Mouse (Mus musculus) ES-Bruce4 (cell line): Measurements from ENCODE around the gene Adamts20. TPM values are rescaled to one million over a fixed set of nuclear protein-coding genes. Genes with fewer than 3 reads are reported as not detected.

Experiments
- H3K27ac ChIP-seq: 2 replicates; pipeline ENCODE4 v1.5.1; 2012; ENCODE audit warnings: low read length, inconsistent platforms; ENCODE audit not compliant: insufficient read depth
- H3K27me3 ChIP-seq: 2 replicates; pipeline ENCODE4 v1.6.1; 2012; ENCODE audit warnings: mild to moderate bottlenecking, low read length, inconsistent platforms; ENCODE audit not compliant: control insufficient read depth, poor library complexity, insufficient read depth, severe bottlenecking
- H3K36me3 ChIP-seq: 2 replicates; pipeline ENCODE4 v1.6.1; 2012; ENCODE audit warnings: inconsistent platforms, mild to moderate bottlenecking, low read length, moderate library complexity; ENCODE audit not compliant: control insufficient read depth, poor library complexity, insufficient read depth, severe bottlenecking
- H3K4me1 ChIP-seq: one replicate; pipeline ENCODE4 v1.8.1; 2011; ENCODE audit warnings: low read length; ENCODE audit not compliant: control insufficient read depth, insufficient read depth
- H3K4me3 ChIP-seq: 2 replicates; pipeline ENCODE4 v1.5.1; 2011; ENCODE audit warnings: low read depth, mild to moderate bottlenecking, low read length
- H3K9ac ChIP-seq: 2 replicates; pipeline ENCODE4 v1.6.1; 2012; ENCODE audit warnings: low read depth, mild to moderate bottlenecking, inconsistent platforms; ENCODE audit not compliant: poor library complexity, severe bottlenecking
- H3K9me3 ChIP-seq: replicated peaks from 2 replicates; pipeline ENCODE4 v1.6.1; 2012; ENCODE audit warnings: mild to moderate bottlenecking, low read length, inconsistent platforms; ENCODE audit not compliant: control insufficient read depth, poor library complexity, insufficient read depth, severe bottlenecking
- CTCF ChIP-seq: IDR thresholded peaks from one replicate; pipeline ENCODE4 v1.8.1; 2011; ENCODE audit warnings: low read depth, low read length
- EP300 ChIP-seq: IDR thresholded peaks from 2 replicates; pipeline ENCODE4 v1.6.1; 2011; ENCODE audit warnings: low read depth, low read length; ENCODE audit not compliant: insufficient read depth
- POLR2A ChIP-seq: IDR thresholded peaks from one replicate; pipeline ENCODE4 v1.8.1; 2011; ENCODE audit warnings: low read length; ENCODE audit not compliant: insufficient read depth
- polyA plus RNA-seq: library from polyadenylated mRNA; stranded (reverse); fragments of >200 nt; gene quantifications from 2 replicates; pipeline ENCODE4 v1.2.4, GENCODE M21; 2011; ENCODE audit warnings: low read depth; ENCODE audit not compliant: missing spikeins, insufficient read depth, insufficient read length

Gene Adamts20
- polyA plus RNA-seq, 1 experiment = 0.42 TPM

DNA sequence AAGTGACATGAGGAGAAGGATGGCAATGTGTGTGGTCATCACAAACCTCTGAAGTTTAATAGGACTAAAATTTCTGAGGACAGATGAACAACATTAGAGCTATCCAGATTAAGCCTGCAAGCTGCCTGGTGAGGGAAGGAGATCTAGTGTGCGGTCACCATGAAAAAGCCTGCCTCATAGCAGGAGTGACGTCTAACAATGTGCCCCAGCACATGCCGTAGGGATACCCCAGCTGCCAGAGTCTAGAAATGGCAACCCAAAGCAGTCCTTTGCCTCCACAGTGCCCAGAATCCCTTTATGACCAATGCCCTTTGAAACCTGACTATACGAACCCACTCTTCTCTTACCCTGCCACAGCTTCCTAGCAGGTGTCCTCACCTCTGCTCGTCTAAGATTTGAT, 46.8 kb downstream of the Adamts20 start:
- no peaks in the 10 kb centered on the region for H3K36me3 ChIP-seq
- TF ChIP-seq EP300 (no peak), CTCF (no peak), POLR2A (no peak)
- no peaks in the 10 kb centered on the region for H3K4me1 ChIP-seq

DNA sequence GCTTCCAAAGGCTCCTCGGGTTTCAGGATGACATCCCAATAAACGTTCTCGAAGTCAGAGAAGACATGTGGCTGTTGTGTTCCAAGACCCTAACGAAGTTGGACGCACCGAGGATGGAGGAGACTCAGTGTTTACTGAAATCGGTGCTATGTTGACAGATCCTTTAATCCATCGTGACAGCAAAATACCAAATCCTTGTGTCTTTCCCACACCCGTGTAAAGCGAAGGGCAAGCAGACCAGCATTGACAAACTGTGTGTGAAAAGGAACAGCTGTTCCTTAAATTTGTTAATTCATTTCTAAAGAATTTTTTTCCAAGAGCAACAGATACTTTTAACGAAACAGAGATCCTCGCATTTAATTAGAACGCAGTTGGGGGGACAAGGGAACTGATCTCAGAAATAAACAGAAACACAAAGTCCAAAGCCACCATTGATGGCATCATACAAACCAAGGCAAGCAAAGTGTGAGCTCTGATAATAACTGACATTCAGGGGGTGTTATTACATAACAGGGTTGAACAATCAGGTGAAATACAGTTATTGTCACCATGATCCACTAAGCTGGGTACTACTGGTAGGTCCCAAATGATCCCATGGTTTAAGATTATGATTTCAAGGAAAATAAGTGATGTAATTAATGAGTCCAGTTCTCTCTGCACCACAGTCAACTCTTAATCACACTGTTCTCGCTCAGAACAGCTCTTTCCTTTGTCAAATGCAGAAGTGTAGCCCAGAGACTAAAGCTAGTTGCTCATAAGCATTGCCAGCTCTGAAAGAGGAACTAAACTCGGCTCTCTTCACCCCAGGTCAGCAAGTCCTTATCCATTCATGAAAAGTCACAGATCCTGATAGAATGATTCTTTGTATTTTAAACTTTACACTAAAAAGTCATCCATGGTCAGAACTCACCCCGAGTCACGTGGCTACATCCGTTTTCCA, 47.7 kb downstream of the Adamts20 start:
- no peaks in the 10 kb centered on the region for H3K4me1 ChIP-seq
- no peak overlapping the region for H3K9ac ChIP-seq
- no peak overlapping the region for H3K4me3 ChIP-seq
- TF ChIP-seq EP300 = no peak
- no peak for TF ChIP-seq POLR2A
- no peak for TF ChIP-seq CTCF
- H3K36me3 ChIP-seq = no peaks in the 10 kb centered on the region
- H3K9me3 ChIP-seq = no peaks in the 10 kb centered on the region
- H3K27ac ChIP-seq = no peak overlapping the region
- no peaks in the 10 kb centered on the region; the same call in 1 of the 2 replicates for H3K27me3 ChIP-seq

More for the DNA sequence above, 46.8 kb downstream of the Adamts20 start:
- H3K4me3 ChIP-seq = no peak overlapping the region
- H3K9me3 ChIP-seq = no peaks in the 10 kb centered on the region
- H3K27ac ChIP-seq = no peak overlapping the region
- no peak overlapping the region for H3K9ac ChIP-seq
- H3K27me3 ChIP-seq = no peaks in the 10 kb centered on the region; the same call in 1 of the 2 replicates

- no peaks in the 10 kb centered on the region for H3K9me3 ChIP-seq
- H3K4me1 ChIP-seq = no peaks in the 10 kb centered on the region
- no peaks in the 10 kb centered on the region for H3K36me3 ChIP-seq
- H3K27ac ChIP-seq = no peak overlapping the region
- TF ChIP-seq EP300 = no peak
- no peak for TF ChIP-seq POLR2A
- TF ChIP-seq CTCF = no peak
- H3K4me3 ChIP-seq = no peak overlapping the region
- no peaks in the 10 kb centered on the region for H3K27me3 ChIP-seq
- no peak overlapping the region for H3K9ac ChIP-seq
Observed at GRCm38 (mm10) chr15:94409832-94410231, 55.4 kb downstream of the Adamts20 start.

DNA sequence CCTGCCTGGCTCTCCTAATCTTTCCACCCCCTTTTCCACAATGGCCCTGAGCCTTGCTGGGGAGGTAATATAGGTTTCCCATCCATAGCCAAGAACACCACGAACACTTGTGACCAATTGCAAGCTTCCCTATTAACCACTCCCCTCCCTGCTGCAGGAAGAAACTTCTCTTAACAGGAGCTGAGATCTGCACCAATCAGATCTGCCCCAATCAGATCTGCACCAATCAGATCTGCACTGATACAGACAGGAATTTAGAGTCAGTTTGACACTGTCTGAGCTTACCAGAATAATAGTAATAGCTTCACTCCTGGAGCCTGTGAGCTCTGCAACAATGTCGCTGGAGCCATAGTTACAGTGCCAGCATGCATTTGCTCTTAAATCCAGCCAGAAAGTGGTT, 58.9 kb downstream of the Adamts20 start:
- Histone ChIP-seq H3K4me1 (no peaks in the 10 kb centered on the region), H3K9ac (no peak overlapping the region), H3K27me3 (peaks cover 2% of the 10 kb centered on the region), H3K36me3 (no peaks in the 10 kb centered on the region), H3K9me3 (no peaks in the 10 kb centered on the region; the same call in 1 of the 2 replicates), H3K4me3 (no peak overlapping the region), H3K27ac (no peak overlapping the region)
- TF ChIP-seq CTCF = no peak
- TF ChIP-seq POLR2A = no peak
- no peak for TF ChIP-seq EP300

DNA sequence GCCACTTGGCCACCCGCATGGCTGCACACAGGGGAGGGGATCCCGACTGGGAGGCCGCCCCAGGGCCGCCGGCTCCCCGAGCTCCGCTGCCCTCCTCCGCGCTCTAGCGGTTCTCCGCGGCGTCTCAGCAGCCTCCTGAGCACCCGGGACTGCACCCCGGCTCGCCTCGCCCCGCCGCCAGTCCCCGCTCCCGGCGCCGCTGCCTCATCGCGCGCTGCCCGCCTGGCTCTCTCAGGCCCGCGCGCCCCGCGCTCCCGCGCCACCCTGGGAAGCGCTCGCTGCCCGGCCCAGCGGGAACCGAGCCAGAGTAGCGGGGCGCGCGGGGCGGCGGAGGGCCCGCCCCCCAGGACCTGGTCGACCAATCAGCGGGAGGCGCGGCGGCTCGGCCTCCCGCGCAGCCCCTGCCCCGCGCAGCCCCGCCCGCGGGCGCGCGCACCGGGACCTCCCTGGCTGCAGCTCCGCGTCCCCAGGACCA, 61.1 kb downstream of the Adamts20 start:
- Histone ChIP-seq H3K4me1 (no peaks in the 10 kb centered on the region), H3K9ac (peak overlapping the region; percentile 32; the same call in 1 of the 2 replicates), H3K27me3 (peaks cover 2% of the 10 kb centered on the region), H3K27ac (no peak overlapping the region), H3K4me3 (peak overlapping the region; percentile 73), H3K36me3 (no peaks in the 10 kb centered on the region), H3K9me3 (no peaks in the 10 kb centered on the region; the same call in 1 of the 2 replicates)
- TF ChIP-seq CTCF (no peak), POLR2A (no peak), EP300 (no peak)
